Mouse (Mus musculus): ENCODE data around the gene Bcl2l13.

GRCm38 (mm10) chr6:120873874-120874273, 37.9 kb downstream of the Bcl2l13 start:
- TF ChIP-seq CTCF (IDR thresholded peaks at IDR 0.05; ENCODE audit: insufficient read depth, low read depth, low read length) (no peak), POLR2A (IDR thresholded peaks at IDR 0.05; ENCODE audit: insufficient read depth, low read depth, low read length) (no peak)

Data from olfactory bulb, adult 2 months (tissue).